ENCODE assay signal across 18 mouse cellular contexts in the genomic region with DNA sequence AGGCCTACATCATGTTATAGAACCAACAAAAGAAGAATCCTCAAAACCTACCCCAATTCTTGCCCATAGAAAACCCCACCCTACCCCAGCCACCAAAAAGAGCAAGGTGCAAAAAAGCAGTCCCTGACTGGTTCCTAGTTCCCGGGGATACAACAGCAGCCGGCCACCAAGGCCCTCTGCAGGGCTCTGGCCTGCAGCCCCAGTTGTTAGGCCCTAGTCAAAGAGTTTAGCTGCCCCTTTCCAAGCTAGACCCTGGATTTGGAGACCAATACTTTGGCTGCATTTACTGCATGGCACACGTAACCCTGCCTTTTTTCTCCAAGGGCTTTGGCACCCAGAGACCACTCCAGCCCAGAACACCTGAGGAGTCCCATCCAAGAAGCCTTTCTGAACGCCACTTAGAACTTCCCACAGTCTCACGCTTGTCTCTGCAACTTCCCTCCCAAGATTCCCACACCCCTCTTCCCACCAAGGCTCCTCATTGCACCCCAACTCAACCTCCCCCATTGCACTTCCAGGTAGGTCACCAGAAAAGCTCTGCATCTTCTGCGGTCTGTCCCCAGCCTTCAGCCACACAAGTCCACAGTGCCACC. TPM values are rescaled to one million over a fixed set of nuclear protein-coding genes. Genes with fewer than 3 reads are reported as not detected.
A peak's percentile ranks its signal among the peaks of the same experiment; 100 is the strongest.
DNase-seq lines count a peak whose midpoint lies in the region; ATAC-seq and TF ChIP-seq lines count a peak whose summit lies in the region.
"Had no signal": no experiment of that assay in that cellular context is flagged by ENCODE, and none has a peak within 500 bp of the region (broad histone marks: within the 10 kb centered on the region; RNA-seq: fewer than 3 reads in every experiment).

No protein-coding gene starts in this region.

- no peak for TF ChIP-seq CTCF in left cerebral cortex, adult 2 months (IDR thresholded peaks at IDR 0.05)

- DNase-seq in embryo, embryonic 10.5 days (ENCODE audit: low spot score) = peak; percentile 48
- no peak for DNase-seq in embryo, embryonic 10 days (ENCODE audit: low spot score)
- peak; percentile 38 for DNase-seq in embryo, embryonic 9.5 days (ENCODE audit: extremely low spot score)
- DNase-seq in limb, embryonic 10.5 days (ENCODE audit: low spot score) = peak; percentile 65
- no peak for DNase-seq in heart, postnatal 14 days
- no peak for DNase-seq in cerebellum, adult 8-10 months
- no peak for DNase-seq in left cerebral cortex, adult 2 months (ENCODE audit: extremely low spot score in 1 of 2, low spot score in 2 of 2)
- DNase-seq: adrenal gland, adult 2 months; cerebellum, adult 9-11 months; heart, postnatal 10 days; kidney, adult 18-20 months had no signal

- H3K4me2 ChIP-seq in midbrain, embryonic 16.5 days (ENCODE audit: low read length) = no peak overlapping the region; the same call in 1 of the 2 replicates
- H3K4me2 ChIP-seq: lung, embryonic 15.5 days had no signal

- peaks cover 91% of the 10 kb centered on the region for H3K27me3 ChIP-seq in limb, embryonic 10.5 days (ENCODE audit: low read depth, poor library complexity, severe bottlenecking)
- H3K27me3 ChIP-seq in midbrain, embryonic 16.5 days (ENCODE audit: control insufficient read depth, insufficient read depth, low read depth, low read length) = peaks cover 66% of the 10 kb centered on the region
- H3K27me3 ChIP-seq: Patski had no signal

- no peaks in the 10 kb centered on the region for H3K9me3 ChIP-seq in limb, embryonic 10.5 days (replicated peaks)
- H3K9me3 ChIP-seq in midbrain, embryonic 16.5 days (replicated peaks; ENCODE audit: control insufficient read depth, low read length, poor library complexity, severe bottlenecking) = no peaks in the 10 kb centered on the region
- H3K9me3 ChIP-seq: embryonic facial prominence, embryonic 15.5 days; lung, embryonic 15.5 days had no signal

- H3K27ac ChIP-seq in limb, embryonic 10.5 days = peak overlapping the region; percentile 93
- H3K27ac ChIP-seq in midbrain, embryonic 16.5 days (ENCODE audit: low read length) = no peak overlapping the region
- no peak overlapping the region for H3K27ac ChIP-seq in left cerebral cortex, adult 2 months
- H3K27ac ChIP-seq: embryonic facial prominence, embryonic 15.5 days; lung, embryonic 15.5 days had no signal

- H3K9ac ChIP-seq in midbrain, embryonic 16.5 days (ENCODE audit: low read depth, low read length) = no peak overlapping the region
- H3K9ac ChIP-seq: embryonic facial prominence, embryonic 15.5 days; lung, embryonic 15.5 days had no signal

- 8% methylated on average over 6 of the region's 6 CpGs for WGBS in limb, embryonic 10.5 days
- WGBS in midbrain, embryonic 16.5 days = 31% methylated on average over 6 of the region's 6 CpGs

- no peak for ATAC-seq in midbrain, embryonic 16.5 days
- ATAC-seq: Patski had no signal

- peaks cover 85% of the 10 kb centered on the region for H3K4me1 ChIP-seq in limb, embryonic 10.5 days
- peaks cover 8% of the 10 kb centered on the region for H3K4me1 ChIP-seq in midbrain, embryonic 16.5 days (ENCODE audit: control insufficient read depth, insufficient read depth, low read length)

- H3K4me3 ChIP-seq in limb, embryonic 10.5 days = peak overlapping the region; percentile 79
- peak overlapping the region; percentile 32 for H3K4me3 ChIP-seq in midbrain, embryonic 16.5 days (ENCODE audit: low read depth, low read length)
- no peak overlapping the region for H3K4me3 ChIP-seq in left cerebral cortex, adult 2 months

- intact Hi-C loops in heart, postnatal 14 days (cut with DNase I) = no loop called here
- intact Hi-C loops in left cerebral cortex, adult 2 months (cut with DNase I) = no loop called here

- peaks cover 35% of the 10 kb centered on the region for H3K36me3 ChIP-seq in limb, embryonic 10.5 days
- no peaks in the 10 kb centered on the region for H3K36me3 ChIP-seq in midbrain, embryonic 16.5 days (ENCODE audit: control insufficient read depth, insufficient read depth, low read length)
- H3K36me3 ChIP-seq: embryonic facial prominence, embryonic 15.5 days; lung, embryonic 15.5 days had no signal

RNA-seq across cellular contexts. Expression of a gene that starts 2.1 kb away (rescaled TPM):
- polyA plus RNA-seq in limb, embryonic 10.5 days (2016; fragmentation: Nextera tagmentation; extraction: Ambion mirVana) = 11.0 and 13.9 TPM in 2 replicates
- 0.95 and 0.98 TPM in 2 replicates for polyA plus RNA-seq in midbrain, embryonic 16.5 days (2015; fragmentation: Nextera tagmentation; extraction: Ambion mirVana)
- total RNA-seq in heart, postnatal 14 days (2021) = under 1 TPM; 0.05 to 0.38 TPM
- under 1 TPM in 1 of 2 experiments, not detected in 1; 0.07 TPM for total RNA-seq in left cerebral cortex, adult 2 months (2021)
- total RNA-seq: adrenal gland, adult 2 months; granulocyte monocyte progenitor cell, adult 5-6 weeks; heart, postnatal 10 days; liver, adult 2 months; monocyte, adult 5-6 weeks had no signal
- polyA plus RNA-seq: adrenal gland, adult 2 months; liver, adult 2 months had no signal

Comparison
In these comparisons a context has a peak if more than half of its experiments do, and no peak if none do; other contexts are left out.
1. DNase-seq: peak in embryo, embryonic 10.5 days (single experiment), embryo, embryonic 9.5 days (single experiment) and limb, embryonic 10.5 days (single experiment); none in embryo, embryonic 10 days (single experiment), heart, postnatal 14 days (0 of 2), cerebellum, adult 8-10 months (single experiment) and left cerebral cortex, adult 2 months (0 of 2).